Mouse (Mus musculus): ENCODE data around the gene Snn.
"Not testable (repeated sequence)": the region's sequence is repeated elsewhere in the genome, so short reads cannot be mapped to it uniquely, and the experiment has no call there.

Snn gene

GRCm38 (mm10) chr16:11060645-11061044 lies at the start of gene Snn:
Gene Snn, plus strand, starts transcription at chr16:11060945.
- no peak for DNase-seq (ENCODE audit: extremely low spot score, low read depth, low spot score)

GRCm38 (mm10) chr16:11011206-11011605 lies 49.5 kb upstream of the Snn start:
- DNase-seq (ENCODE audit: extremely low spot score, low read depth, low spot score), result no peak

GRCm38 (mm10) chr16:11011939-11012338 lies 48.8 kb upstream of the Snn start:
- DNase-seq (ENCODE audit: extremely low spot score, low read depth, low spot score), result no peak

GRCm38 (mm10) chr16:11012571-11013463 lies 47.9 kb upstream of the Snn start:
- DNase-seq (ENCODE audit: extremely low spot score, low read depth, low spot score), result no peak

GRCm38 (mm10) chr16:11013464-11014147 lies 47.1 kb upstream of the Snn start:
- DNase-seq (ENCODE audit: extremely low spot score, low read depth, low spot score), result not testable (repeated sequence)

GRCm38 (mm10) chr16:11014407-11014806 lies 46.3 kb upstream of the Snn start:
- no peak for DNase-seq (ENCODE audit: extremely low spot score, low read depth, low spot score)

GRCm38 (mm10) chr16:11016353-11016752 lies 44.4 kb upstream of the Snn start:
- no peak for DNase-seq (ENCODE audit: extremely low spot score, low read depth, low spot score)

GRCm38 (mm10) chr16:11017807-11018595 lies 42.7 kb upstream of the Snn start:
- no peak for DNase-seq (ENCODE audit: extremely low spot score, low read depth, low spot score)

GRCm38 (mm10) chr16:11021403-11022112 lies 39.2 kb upstream of the Snn start:
- DNase-seq (ENCODE audit: extremely low spot score, low read depth, low spot score), result no peak

GRCm38 (mm10) chr16:11022113-11022489 lies 38.6 kb upstream of the Snn start:
- no peak for DNase-seq (ENCODE audit: extremely low spot score, low read depth, low spot score)

- DNase-seq (ENCODE audit: extremely low spot score, low read depth, low spot score), result no peak
These were observed 37.1 kb upstream of the Snn start for GRCm38 (mm10) chr16:11023618-11024017.

- no peak for DNase-seq (ENCODE audit: extremely low spot score, low read depth, low spot score)
These were observed 35.9 kb upstream of the Snn start for GRCm38 (mm10) chr16:11024841-11025240.

- DNase-seq (ENCODE audit: extremely low spot score, low read depth, low spot score), result no peak
These were observed 32.5 kb upstream of the Snn start for GRCm38 (mm10) chr16:11028206-11028605.

- DNase-seq (ENCODE audit: extremely low spot score, low read depth, low spot score), result no peak
These were observed 29.9 kb upstream of the Snn start for GRCm38 (mm10) chr16:11030844-11031243.

GRCm38 (mm10) chr16:11031320-11031719 lies 29.4 kb upstream of the Snn start:
- no peak for DNase-seq (ENCODE audit: extremely low spot score, low read depth, low spot score)

- peak; percentile 61 for DNase-seq (ENCODE audit: extremely low spot score, low read depth, low spot score)
These were observed 26.4 kb upstream of the Snn start for GRCm38 (mm10) chr16:11034193-11034803.

- no peak for DNase-seq (ENCODE audit: extremely low spot score, low read depth, low spot score)
These were observed 25.5 kb upstream of the Snn start for GRCm38 (mm10) chr16:11035273-11035672.

GRCm38 (mm10) chr16:11035790-11036431 lies 24.8 kb upstream of the Snn start:
- DNase-seq (ENCODE audit: extremely low spot score, low read depth, low spot score), result peak; percentile 39

GRCm38 (mm10) chr16:11040603-11041002 lies 20.1 kb upstream of the Snn start:
- DNase-seq (ENCODE audit: extremely low spot score, low read depth, low spot score), result no peak

GRCm38 (mm10) chr16:11043239-11043638 lies 17.5 kb upstream of the Snn start:
- no peak for DNase-seq (ENCODE audit: extremely low spot score, low read depth, low spot score)
